Mouse (Mus musculus) intestine, embryonic 15.5 days (tissue): ENCODE measurements at regions not wholly inside any gene's neighbourhood (a gene's known extent, or its start where the extent isn't known, plus 50 kb on each side); places are given as distances from the start of the nearest gene placed in this dataset.

Experiments used
- ATAC-seq: fragments of 200-750 bp; cut with Nextera tagmentation; 2 replicates; pipeline ENCODE4 v1.8.0; 2017; ENCODE audit warnings: moderate TSS enrichment, moderate library complexity
- H3K27ac ChIP-seq: fragments of 300-500 bp; sonication (generic); 2 replicates; pipeline ENCODE4 v1.5.1; 2015; ENCODE audit warnings: mild to moderate bottlenecking, inconsistent platforms
- H3K27me3 ChIP-seq: fragments of 300-500 bp; sonication (generic); replicated peaks from 2 replicates; pipeline ENCODE4 v1.6.1; 2015; ENCODE audit warnings: inconsistent platforms
- H3K36me3 ChIP-seq: fragments of 300-500 bp; sonication (generic); 2 replicates; pipeline ENCODE4 v1.6.1; 2015; ENCODE audit warnings: inconsistent platforms
- H3K4me1 ChIP-seq: fragments of 300-500 bp; sonication (generic); replicated peaks from 2 replicates; pipeline ENCODE4 v1.6.1; 2015; ENCODE audit warnings: inconsistent platforms
- H3K4me2 ChIP-seq: fragments of 300-500 bp; sonication (generic); replicated peaks from 2 replicates; pipeline ENCODE4 v1.6.1; 2015; ENCODE audit warnings: mild to moderate bottlenecking, inconsistent platforms
- H3K4me3 ChIP-seq: fragments of 300-500 bp; sonication (generic); replicated peaks from 2 replicates; pipeline ENCODE4 v1.5.1; 2015; ENCODE audit warnings: inconsistent platforms
- H3K9ac ChIP-seq: fragments of 300-500 bp; sonication (generic); 2 replicates; pipeline ENCODE4 v1.6.1; 2015; ENCODE audit warnings: inconsistent platforms
- H3K9me3 ChIP-seq: fragments of 300-500 bp; sonication (generic); 2 replicates; pipeline ENCODE4 v1.6.1; 2016; ENCODE audit warnings: inconsistent platforms
- WGBS: fragments of 180-500 bp; shearing (Covaris S2); methylation state at CpG from one replicate; pipeline ENCODE4 v1.1.7; 2015; 5-methylcytosine and 5-hydroxymethylcytosine counted together

GRCm38 (mm10) chr7:134436917-134437316 is 51.5 kb upstream of the D7Ertd443e start:
- Histone ChIP-seq H3K27ac (no peak overlapping the region), H3K4me2 (no peak overlapping the region), H3K4me1 (no peaks in the 10 kb centered on the region), H3K4me3 (no peak overlapping the region), H3K36me3 (no peaks in the 10 kb centered on the region), H3K9ac (no peak overlapping the region), H3K9me3 (no peaks in the 10 kb centered on the region), H3K27me3 (no peaks in the 10 kb centered on the region)
- ATAC-seq, result peak; percentile 68
- 79% methylated on average over 3 of the region's 3 CpGs for WGBS

- H3K4me1 ChIP-seq, result no peaks in the 10 kb centered on the region
These were observed 53.8 kb upstream of the D7Ertd443e start for GRCm38 (mm10) chr7:134439281-134439680.

GRCm38 (mm10) chr7:134445008-134445806 is 59.7 kb upstream of the D7Ertd443e start:
- WGBS, result 73% methylated on average over 8 of the region's 8 CpGs

More at GRCm38 (mm10) chr7:134439281-134439680, 53.8 kb upstream of the D7Ertd443e start:
- Histone ChIP-seq H3K27ac (no peak overlapping the region), H3K36me3 (no peaks in the 10 kb centered on the region), H3K9ac (no peak overlapping the region), H3K27me3 (no peaks in the 10 kb centered on the region), H3K9me3 (no peaks in the 10 kb centered on the region), H3K4me2 (no peak overlapping the region), H3K4me3 (no peak overlapping the region)
- 92% methylated on average over 5 of the region's 5 CpGs for WGBS
- ATAC-seq, result no peak

GRCm38 (mm10) chr7:134447648-134448202 is 62.3 kb upstream of the D7Ertd443e start:
- Histone ChIP-seq H3K9me3 (no peaks in the 10 kb centered on the region), H3K9ac (no peak overlapping the region), H3K4me1 (no peaks in the 10 kb centered on the region), H3K36me3 (no peaks in the 10 kb centered on the region), H3K4me3 (no peak overlapping the region), H3K27me3 (no peaks in the 10 kb centered on the region), H3K27ac (no peak overlapping the region), H3K4me2 (no peak overlapping the region)
- ATAC-seq, result peak; percentile 80

More at GRCm38 (mm10) chr7:134445008-134445806, 59.7 kb upstream of the D7Ertd443e start:
- Histone ChIP-seq H3K27me3 (no peaks in the 10 kb centered on the region), H3K9me3 (no peaks in the 10 kb centered on the region), H3K9ac (no peak overlapping the region), H3K4me2 (no peak overlapping the region), H3K36me3 (no peaks in the 10 kb centered on the region), H3K4me3 (no peak overlapping the region), H3K4me1 (no peaks in the 10 kb centered on the region), H3K27ac (no peak overlapping the region)
- no peak for ATAC-seq

GRCm38 (mm10) chr7:134448831-134449230 is 63.4 kb upstream of the D7Ertd443e start:
- H3K9ac ChIP-seq, result no peak overlapping the region
- ATAC-seq, result no peak
- no peak overlapping the region for H3K4me2 ChIP-seq
- H3K27ac ChIP-seq, result no peak overlapping the region
- no peaks in the 10 kb centered on the region for H3K36me3 ChIP-seq
- 75% methylated on average over 2 of the region's 2 CpGs for WGBS
- H3K4me1 ChIP-seq, result no peaks in the 10 kb centered on the region
- no peaks in the 10 kb centered on the region for H3K27me3 ChIP-seq
- no peak overlapping the region for H3K4me3 ChIP-seq
- no peaks in the 10 kb centered on the region for H3K9me3 ChIP-seq

GRCm38 (mm10) chr7:134462677-134463076 is 77.2 kb upstream of the D7Ertd443e start:
- Histone ChIP-seq H3K27ac (no peak overlapping the region), H3K9me3 (no peaks in the 10 kb centered on the region), H3K4me2 (no peak overlapping the region), H3K36me3 (no peaks in the 10 kb centered on the region), H3K9ac (no peak overlapping the region), H3K4me1 (no peaks in the 10 kb centered on the region), H3K27me3 (no peaks in the 10 kb centered on the region), H3K4me3 (no peak overlapping the region)
- WGBS, result 72% methylated on average over 3 of the region's 3 CpGs
- ATAC-seq, result no peak

GRCm38 (mm10) chr7:134463380-134463779 is 77.9 kb upstream of the D7Ertd443e start:
- Histone ChIP-seq H3K9me3 (no peaks in the 10 kb centered on the region), H3K4me3 (no peak overlapping the region)

GRCm38 (mm10) chr7:134467216-134467615 is 81.8 kb upstream of the D7Ertd443e start:
- H3K36me3 ChIP-seq, result no peaks in the 10 kb centered on the region
- H3K9me3 ChIP-seq, result no peaks in the 10 kb centered on the region
- no peak overlapping the region for H3K4me3 ChIP-seq
- H3K9ac ChIP-seq, result no peak overlapping the region
- no peaks in the 10 kb centered on the region for H3K27me3 ChIP-seq
- 81% methylated on average over 3 of the region's 3 CpGs for WGBS
- ATAC-seq, result no peak
- no peak overlapping the region for H3K27ac ChIP-seq
- H3K4me2 ChIP-seq, result no peak overlapping the region
- H3K4me1 ChIP-seq, result no peaks in the 10 kb centered on the region

More at GRCm38 (mm10) chr7:134463380-134463779, 77.9 kb upstream of the D7Ertd443e start:
- Histone ChIP-seq H3K4me1 (no peaks in the 10 kb centered on the region), H3K27me3 (no peaks in the 10 kb centered on the region), H3K36me3 (no peaks in the 10 kb centered on the region), H3K4me2 (no peak overlapping the region), H3K9ac (no peak overlapping the region), H3K27ac (no peak overlapping the region)
- WGBS, result 91% methylated on average over 4 of the region's 4 CpGs
- ATAC-seq, result no peak

GRCm38 (mm10) chr7:134471286-134471685 is 85.8 kb upstream of the D7Ertd443e start:
- ATAC-seq, result no peak
- Histone ChIP-seq H3K27me3 (no peaks in the 10 kb centered on the region), H3K9ac (no peak overlapping the region), H3K36me3 (no peaks in the 10 kb centered on the region), H3K4me2 (no peak overlapping the region), H3K27ac (no peak overlapping the region), H3K4me3 (no peak overlapping the region), H3K4me1 (no peaks in the 10 kb centered on the region), H3K9me3 (no peaks in the 10 kb centered on the region)
- 23% methylated on average over 2 of the region's 2 CpGs for WGBS

- no peak overlapping the region for H3K4me2 ChIP-seq
- H3K9ac ChIP-seq, result no peak overlapping the region
- ATAC-seq, result no peak
- WGBS, result 80% methylated on average over 4 of the region's 4 CpGs
- no peaks in the 10 kb centered on the region for H3K27me3 ChIP-seq
- no peak overlapping the region for H3K27ac ChIP-seq
- H3K4me3 ChIP-seq, result no peak overlapping the region
- H3K9me3 ChIP-seq, result no peaks in the 10 kb centered on the region
- no peaks in the 10 kb centered on the region for H3K4me1 ChIP-seq
- H3K36me3 ChIP-seq, result no peaks in the 10 kb centered on the region
These were observed 105.9 kb upstream of the D7Ertd443e start for GRCm38 (mm10) chr7:134491326-134491725.

- H3K27ac ChIP-seq, result no peak overlapping the region
- H3K36me3 ChIP-seq, result no peaks in the 10 kb centered on the region
- no peak overlapping the region for H3K4me3 ChIP-seq
- no peak for ATAC-seq
- WGBS, result 42% methylated on average over 11 of the region's 11 CpGs
- no peaks in the 10 kb centered on the region for H3K9me3 ChIP-seq
- peaks cover 8% of the 10 kb centered on the region; the same call in 1 of the 2 replicates for H3K4me1 ChIP-seq
- H3K27me3 ChIP-seq, result no peaks in the 10 kb centered on the region
- no peak overlapping the region for H3K4me2 ChIP-seq
- no peak overlapping the region for H3K9ac ChIP-seq
These were observed 111.8 kb upstream of the D7Ertd443e start for GRCm38 (mm10) chr7:134497219-134497618.

GRCm38 (mm10) chr7:134497870-134498269 is 112.4 kb upstream of the D7Ertd443e start:
- Histone ChIP-seq H3K27ac (no peak overlapping the region), H3K4me2 (no peak overlapping the region), H3K36me3 (no peaks in the 10 kb centered on the region), H3K9me3 (no peaks in the 10 kb centered on the region), H3K4me1 (peaks cover 8% of the 10 kb centered on the region; the same call in 1 of the 2 replicates), H3K27me3 (no peaks in the 10 kb centered on the region), H3K4me3 (no peak overlapping the region), H3K9ac (no peak overlapping the region)
- no peak for ATAC-seq
- 69% methylated on average over 4 of the region's 4 CpGs for WGBS

GRCm38 (mm10) chr7:134498716-134499115 is 113.3 kb upstream of the D7Ertd443e start:
- WGBS, result 40% methylated on average over 9 of the region's 9 CpGs
- H3K27me3 ChIP-seq, result no peaks in the 10 kb centered on the region
- no peaks in the 10 kb centered on the region for H3K36me3 ChIP-seq
- H3K4me2 ChIP-seq, result no peak overlapping the region
- H3K9ac ChIP-seq, result no peak overlapping the region
- no peak overlapping the region for H3K27ac ChIP-seq
- no peak overlapping the region for H3K4me3 ChIP-seq
- H3K9me3 ChIP-seq, result no peaks in the 10 kb centered on the region
- no peak for ATAC-seq
- H3K4me1 ChIP-seq, result peaks cover 8% of the 10 kb centered on the region; the same call in 1 of the 2 replicates
